Mouse (Mus musculus) right cerebral cortex, postnatal 14 days (tissue): Measurements from ENCODE around the gene Tha1.
A peak's percentile ranks its signal among the peaks of the same experiment; 100 is the strongest.

ENCODE experiments used
- DNase-seq: peaks from one replicate; pipeline ENCODE4 v3.0.0; 2022

The Tha1 gene

DNA sequence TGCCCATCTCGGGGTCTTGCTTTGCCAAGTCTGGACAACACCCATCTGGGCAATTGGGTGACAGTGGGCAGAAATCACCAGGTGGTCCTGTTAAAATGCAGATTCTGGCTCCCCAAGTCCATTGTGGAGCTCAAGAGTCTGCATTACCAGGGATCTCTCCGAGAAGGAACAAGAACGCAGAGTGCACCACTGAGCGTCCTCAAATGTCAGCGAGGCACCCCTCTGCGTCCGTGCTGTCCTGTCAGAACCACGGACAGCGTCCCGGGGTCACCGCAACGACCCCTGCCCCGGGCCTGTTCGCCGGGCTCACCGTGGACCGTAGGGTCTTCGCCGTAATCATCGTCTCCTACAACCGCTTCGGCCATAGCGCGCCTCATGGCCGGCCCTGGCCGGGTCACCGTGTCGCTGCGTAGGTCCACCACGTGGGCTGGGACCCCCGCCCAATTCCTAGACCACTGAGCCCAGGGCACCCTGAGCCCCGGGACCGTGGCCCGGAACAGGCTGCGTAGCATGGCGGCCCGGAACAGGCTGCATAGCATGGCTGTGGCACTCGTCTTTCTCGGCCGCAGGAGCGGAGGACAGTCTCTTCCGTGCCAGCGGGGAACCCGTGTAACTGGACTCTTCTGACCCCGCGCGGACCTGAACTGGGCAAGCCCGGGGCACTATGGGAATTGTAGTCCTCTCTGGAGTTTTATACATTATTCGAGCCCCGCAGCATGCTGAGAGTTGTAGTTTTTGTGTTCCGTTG, at the start of gene Tha1:
Gene Tha1, minus strand, starts transcription at position 621 of the 748 bp plus-strand sequence.
- DNase-seq: peak; percentile 78

DNA sequence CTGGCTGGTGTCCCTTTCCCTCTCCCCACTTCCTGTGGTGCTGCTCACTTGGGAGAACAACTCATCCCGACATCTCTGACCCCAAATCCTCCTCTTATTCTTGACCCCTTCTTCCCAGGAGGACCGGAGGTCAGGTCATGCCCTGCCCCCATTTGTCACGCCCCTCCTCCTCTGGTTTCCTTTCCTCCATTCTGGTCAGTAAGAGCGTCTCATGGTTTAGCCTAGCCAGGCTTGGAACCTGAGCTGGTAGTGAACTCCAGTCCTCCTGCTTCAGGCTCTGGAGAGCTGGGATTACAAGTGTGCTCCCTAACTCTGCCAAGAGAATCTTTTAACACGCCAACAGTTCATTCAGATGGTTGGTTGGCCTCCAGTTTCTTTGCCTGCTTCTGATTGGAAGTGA, 45.9 kb upstream of the Tha1 start:
- DNase-seq: no peak

DNA sequence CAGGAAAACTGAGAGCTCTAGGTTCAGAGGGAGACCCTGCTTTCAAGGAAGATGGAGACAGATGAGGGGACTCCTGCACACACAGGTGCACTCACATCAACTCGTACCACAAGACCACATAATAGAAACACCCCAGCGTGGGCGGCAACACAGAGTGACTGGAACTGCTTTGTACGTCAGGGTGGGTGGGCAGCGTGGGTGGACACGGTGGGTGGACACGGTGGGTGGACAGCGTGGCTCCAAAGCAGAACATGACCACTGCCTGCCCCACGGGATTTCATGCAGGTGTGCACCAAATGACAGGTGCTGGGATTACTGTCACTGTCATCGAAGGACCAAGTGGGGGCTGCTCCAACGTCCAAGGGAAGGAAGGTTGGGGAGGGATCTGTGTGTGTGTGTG, 45.3 kb upstream of the Tha1 start:
- no peak for DNase-seq

DNA sequence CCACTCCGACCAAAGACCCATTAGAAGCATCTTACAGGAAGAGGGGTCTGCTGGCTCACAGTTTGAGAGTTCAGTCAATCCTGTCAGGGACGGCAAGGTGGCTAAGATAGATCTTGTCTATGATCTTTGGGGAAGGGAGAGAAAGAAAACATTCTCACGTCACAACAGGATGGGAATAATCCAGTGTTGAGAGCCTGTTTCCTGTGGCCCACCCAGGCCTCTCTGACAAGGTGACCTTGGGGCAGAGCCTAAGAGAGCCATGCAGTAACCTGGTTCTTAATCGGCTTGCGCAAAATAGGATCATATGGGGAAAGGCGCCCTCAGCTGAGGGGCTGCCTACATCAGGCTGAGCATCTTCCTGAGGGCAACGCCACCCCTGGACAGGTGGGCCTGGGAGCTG, 42.6 kb upstream of the Tha1 start:
- DNase-seq: no peak

DNA sequence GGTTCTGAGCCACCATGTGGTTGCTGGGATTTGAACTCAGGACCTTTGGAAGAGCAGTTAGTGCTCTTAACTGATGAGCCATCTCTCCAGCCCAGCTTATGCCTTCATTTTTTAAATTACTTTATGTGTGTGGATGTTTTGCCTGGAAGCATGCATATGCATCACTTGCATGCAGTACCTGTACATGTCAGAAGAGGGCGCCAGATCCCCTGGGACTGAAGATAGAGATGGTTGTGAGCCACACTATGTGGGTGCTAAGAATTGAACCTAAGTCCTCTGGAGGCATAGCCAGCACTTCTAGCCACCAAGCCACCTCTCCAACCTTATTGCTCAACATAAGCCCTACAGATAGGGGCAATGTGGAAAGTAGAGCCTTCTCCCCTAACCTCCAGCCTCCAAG, 42.1 kb upstream of the Tha1 start:
- no peak for DNase-seq

DNA sequence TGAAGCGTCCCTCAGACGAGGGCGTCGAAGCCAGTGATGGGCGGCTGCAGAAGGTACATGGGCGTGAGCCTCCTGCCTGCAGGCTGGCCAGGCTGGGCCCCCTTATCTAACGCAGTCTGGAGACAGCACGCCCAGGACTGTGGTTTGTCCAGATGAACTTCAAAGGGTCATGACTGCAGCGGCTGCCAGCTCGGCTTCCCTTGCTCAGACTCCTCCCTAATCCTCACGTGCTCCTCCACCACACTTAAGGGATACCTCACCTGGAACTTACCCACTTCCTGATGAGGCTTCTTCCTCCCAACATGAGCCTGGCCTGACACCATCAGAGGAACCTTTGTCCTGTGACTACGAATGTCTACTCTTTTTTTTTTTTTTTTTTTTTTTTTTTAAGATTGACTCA, 41.2 kb upstream of the Tha1 start:
- no peak for DNase-seq

DNA sequence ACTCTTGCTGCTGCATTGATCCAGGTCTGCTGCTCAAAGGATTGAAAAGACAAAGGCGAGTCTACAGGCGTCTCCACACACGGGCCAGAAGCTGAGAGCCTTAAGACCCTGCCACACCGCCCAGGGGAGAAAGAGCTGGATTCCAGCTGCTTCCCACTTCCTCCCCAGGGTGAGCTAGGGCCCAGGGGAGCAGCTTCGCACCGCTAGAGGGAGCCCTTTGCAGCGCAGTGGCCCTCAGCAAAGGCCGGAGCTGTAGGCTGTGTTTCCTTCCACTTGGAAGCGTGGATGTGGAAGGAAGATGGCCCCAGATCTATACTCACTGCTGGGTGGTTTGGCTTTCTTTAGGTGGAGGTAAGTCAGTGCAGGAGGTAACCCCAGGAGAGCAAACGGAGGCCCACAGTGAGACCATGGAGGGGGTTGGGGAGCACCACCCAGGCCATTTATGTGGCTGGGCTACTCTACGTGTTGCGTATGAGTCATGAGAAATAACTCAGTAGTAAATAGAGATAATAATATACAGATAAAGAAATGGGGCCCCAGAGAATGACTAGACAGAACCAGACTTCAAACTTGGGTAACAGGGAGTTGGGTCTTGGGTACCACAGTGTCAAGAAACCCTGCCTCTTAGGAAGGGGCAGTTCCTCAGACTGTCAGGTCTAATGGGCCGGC, 39.5 kb upstream of the Tha1 start:
- peak; percentile 82 for DNase-seq

DNA sequence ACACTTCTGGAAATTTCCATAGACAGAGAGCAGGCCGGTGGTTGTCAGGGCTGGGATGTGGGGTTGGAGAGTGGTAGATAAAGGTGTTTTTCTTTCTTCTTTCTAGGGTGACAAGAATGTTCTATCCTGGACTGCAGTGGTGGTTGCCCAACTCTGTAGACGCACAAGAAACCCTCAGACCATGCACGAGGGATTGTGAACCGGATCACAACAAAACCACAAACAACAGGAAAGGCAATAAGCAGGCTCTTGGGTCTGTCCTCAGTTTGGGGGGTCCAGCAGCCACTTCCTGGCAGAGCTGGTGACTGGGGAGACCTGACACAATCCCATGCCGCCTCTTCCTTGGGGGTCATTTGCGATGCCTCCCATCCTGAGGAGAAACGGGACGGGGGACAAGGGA, 36.1 kb upstream of the Tha1 start:
- DNase-seq: no peak

DNA sequence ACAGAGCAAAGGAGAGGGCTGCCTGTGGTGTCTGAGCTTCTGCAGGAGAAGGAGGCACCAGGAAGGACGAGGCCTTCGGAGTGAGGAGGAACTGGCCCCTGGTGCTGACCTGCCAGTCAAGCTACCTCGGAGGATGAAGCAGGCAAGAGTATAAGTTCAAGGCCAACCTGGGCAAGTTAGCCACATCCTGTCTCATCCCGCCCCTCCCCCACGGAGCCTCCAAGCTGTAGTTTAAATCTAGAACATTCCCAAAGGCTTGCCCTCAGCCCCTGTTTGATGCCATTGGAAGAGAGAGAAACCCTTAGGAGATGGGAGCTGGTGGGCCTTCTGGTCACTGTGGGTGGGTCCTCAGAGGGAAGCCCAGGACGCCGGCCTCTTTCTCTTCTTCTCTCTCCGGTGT, 31.2 kb upstream of the Tha1 start:
- DNase-seq: no peak

DNA sequence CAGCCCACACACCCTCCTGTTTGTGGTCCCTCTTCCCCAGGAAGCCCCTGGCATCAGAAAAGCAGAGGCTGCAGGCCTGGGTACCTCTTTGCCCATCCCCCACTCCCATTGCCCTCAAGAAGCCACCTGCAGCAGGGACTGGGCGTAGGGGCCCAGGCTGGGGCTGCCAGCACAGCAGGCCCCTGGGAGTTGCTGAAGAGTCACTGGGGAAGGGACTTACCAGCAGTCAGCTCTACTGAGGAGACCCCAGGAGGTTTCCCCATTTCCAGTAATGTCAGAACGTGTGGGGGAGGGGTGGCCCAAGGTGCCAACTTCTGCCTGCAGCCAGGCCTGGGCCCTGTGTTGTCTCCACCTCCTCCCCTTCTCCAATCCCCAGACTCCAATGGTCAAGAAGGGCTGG, 29.0 kb upstream of the Tha1 start:
- no peak for DNase-seq

DNA sequence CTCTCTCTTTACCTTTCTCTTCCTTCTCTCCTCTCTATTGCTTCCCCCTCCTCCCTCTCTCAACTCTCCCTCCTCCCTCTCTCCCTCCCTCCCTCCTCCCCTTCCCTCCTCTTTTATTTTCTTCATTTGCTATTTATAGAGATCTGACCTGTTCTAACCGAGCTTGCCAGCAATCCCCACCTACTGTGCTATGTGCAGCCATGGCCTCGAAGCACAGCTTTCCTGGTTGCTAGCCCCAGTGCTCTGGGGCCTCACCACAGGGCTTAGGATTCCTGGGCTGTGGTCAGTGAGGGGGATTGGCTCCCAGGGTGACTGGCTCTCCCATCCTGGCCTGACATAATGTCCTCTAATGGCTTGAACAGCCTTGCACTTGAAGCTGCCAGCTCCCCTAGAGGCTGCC, 23.3 kb upstream of the Tha1 start:
- DNase-seq: no peak

DNA sequence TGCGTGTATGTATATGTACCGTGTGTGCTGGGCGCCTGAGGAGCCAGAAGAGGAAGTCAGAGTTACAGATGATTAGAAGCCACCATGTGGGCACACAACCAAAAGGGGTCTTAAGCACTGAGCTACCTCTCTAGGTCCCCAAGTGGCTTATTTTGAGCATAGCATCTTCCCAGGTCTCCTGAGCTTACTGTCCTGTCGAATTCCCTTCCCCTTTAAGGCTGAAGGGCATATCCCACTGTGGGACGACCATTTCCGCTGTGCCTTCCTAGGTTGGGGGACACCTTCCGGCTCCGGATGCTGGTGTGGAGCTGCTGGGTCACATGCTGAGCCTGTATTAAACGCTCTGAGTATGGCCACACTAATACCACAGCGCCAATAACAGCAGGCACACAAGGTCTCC, 21.4 kb upstream of the Tha1 start:
- no peak for DNase-seq

DNA sequence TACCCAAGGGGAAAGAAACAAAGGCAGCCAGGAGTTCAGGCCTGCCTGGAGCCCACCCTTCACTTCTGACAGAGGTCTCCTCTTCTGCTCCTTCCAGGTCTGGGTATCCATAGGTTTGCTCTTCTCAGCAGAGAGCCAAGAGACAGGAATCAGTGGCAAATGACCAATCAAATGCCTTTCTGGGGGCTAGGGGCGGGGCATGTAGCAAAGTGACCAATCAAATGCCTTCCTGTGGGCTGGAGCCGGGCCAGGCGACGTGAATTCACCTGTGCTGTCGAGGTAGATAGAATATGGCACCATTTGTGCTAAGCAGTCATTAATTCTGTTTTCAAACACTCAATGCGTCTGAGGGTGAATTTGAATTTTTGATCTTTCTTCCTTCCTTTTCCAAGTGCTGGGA, 18.9 kb upstream of the Tha1 start:
- DNase-seq: no peak

DNA sequence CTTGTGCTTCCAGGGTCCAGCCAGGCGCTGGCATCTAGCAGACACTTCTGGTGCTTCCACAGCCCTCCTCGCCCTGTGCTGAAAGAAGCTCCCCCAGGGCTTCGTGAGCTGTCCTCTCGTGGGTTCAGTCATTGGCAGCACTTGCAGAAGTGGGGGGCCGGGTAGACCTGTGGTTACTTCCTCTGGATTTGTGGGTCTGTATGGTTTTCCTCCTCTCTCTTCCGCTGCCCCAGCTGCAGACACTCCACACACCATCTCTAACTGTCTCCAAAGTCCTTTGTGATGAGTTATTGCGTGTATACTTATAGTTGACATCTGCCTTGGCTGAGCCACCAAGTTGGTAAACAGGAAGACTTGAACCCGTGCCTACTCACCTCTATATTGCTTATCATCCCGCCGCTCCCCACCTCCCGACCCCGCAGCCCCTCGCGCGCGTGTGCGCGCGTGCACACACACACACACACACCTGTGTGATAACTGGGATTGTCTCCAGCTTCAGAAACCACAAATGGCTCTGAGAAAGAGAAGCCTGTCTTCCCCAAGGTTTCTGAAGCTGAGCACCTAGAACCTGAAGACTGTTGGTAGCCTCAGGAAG, 18.4 kb upstream of the Tha1 start:
- no peak for DNase-seq

DNA sequence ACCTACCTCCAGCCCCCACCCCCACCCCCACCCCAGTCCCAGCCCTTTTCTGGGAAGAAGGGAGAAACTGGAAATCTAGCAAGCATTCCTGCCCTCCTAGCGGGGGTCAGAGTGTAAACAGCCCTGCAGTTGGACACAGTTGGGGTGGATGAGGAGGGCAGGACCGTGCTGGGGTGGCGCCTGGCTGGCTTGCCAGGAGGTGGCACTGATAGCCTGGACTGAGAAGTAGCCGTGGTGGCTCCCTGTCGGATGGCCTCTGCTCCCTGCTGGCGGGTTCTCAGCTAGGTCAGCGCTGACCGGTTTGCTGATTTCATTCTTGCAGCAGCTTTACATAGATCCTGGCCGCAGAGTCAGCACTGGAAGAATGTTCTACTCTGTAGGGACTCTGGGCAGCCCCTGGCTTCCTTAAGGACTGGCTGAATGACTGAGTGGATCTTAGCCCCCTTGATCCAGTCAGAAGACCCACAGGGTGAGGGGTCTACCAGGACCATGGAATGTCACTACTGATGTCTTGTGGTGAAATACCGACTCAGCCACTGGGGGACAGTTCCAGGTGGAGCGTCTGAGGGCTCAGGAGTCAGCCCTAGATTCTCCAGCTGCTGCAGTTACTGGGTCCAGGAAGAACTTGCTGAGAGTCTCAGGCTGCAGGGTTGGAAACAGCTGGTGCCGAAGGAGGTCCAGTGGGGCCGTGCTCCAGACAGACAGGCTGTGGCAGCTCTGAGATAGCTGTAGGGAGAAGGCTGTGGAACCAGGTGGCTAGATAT, 17.4 kb upstream of the Tha1 start:
- DNase-seq: no peak

DNA sequence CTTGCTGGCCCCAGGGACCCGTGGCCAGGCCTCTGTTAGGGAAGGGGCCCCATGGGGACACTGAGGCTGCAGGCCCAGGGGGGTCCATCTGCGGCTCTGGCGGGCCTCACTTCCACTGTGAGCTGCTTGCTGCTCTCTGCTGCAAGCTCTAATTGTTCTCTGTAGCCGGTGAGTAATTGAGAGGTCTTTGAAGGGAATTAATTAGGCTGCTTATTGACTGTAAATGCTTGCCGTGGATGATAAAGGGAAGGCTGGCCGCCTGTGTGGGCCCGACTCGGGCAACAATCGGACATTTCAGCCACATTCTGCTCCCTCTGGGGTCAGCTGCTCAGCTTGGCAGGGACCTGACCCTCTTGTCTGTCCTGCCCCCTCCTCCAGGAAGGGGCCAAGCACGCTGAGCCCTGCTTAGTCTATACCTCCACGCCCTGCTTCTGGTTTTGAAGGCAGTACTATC, 16.6 kb upstream of the Tha1 start:
- DNase-seq: no peak

DNA sequence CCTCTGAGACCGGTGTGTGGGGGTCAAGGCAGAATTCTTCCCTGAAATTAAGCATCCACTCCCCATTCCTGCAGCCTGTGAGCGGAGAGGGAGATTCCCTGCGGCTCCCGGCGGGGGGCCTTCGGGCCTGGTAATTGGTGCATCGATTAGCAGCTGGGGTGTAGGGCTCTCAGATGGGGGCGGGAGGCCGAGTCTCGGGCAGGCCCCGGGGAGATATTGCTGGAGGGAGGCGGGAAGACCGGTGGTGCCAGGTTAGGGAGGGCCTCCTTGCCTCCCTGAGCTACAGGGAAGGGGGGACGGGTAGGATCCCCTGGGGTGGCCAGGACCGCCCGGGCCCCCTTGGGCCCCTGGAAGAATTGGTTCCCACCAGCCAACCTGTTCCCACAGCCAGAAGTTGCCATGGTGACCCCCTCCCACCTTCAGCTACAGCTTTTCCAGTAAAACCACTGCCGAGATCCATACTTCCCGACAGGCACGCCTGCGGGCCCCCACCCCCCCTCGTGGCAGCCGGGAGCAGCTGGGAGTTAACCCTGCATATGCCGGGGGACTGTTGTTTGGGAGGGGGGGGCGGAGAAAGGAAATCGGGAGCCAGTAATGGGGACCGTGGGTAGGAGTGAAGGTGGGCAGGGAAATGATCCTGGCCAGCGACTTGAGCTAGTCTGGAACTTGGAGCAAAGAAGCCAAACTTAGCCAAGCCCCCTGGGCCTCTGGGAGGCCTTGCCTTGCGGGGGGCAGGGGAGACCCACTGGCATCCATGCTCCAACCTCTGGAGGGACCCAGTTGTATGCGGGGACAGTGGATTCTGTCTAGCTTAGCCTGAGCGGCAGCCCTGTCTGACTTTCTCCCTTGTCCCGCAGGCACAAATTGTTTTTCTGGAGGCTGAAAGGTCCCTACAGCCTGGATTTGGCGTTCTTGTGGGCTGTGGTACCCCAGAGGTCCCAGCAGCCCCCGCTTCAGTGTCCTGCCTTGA, 15.9 kb upstream of the Tha1 start:
- peak; percentile 56 for DNase-seq

DNA sequence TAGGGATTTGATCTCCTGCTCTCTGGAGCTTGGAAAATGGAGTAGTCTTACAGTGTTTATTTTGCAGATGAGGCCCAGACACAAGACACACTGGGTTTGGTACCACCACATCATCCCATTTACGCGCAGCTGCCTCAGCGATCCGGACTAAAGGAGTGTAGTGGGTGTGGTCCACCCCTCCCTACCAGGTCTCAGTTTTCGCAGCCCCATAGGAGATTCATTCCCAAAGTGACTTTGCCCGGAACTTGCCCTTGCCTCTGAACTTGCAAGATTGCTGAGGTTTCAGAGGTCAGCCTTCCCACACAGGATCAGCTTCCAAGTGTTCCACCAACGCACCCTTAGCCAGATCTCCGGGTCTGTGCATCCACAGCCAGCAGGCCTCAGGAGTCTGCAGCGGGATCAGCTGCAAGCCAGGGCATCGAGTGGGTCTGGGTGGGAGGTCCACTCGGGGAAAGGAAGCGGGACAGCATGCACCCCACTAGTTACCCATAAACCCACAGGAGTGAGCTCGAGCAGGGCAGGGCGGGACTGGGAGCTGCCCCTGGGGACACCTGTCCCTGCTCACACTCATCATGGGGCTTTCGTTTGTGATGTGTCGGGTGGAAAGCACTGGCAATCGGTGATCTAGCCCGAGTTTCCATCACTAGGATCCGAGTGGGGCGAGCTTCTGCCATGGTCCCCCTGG, 15.0 kb upstream of the Tha1 start:
- no peak for DNase-seq

DNA sequence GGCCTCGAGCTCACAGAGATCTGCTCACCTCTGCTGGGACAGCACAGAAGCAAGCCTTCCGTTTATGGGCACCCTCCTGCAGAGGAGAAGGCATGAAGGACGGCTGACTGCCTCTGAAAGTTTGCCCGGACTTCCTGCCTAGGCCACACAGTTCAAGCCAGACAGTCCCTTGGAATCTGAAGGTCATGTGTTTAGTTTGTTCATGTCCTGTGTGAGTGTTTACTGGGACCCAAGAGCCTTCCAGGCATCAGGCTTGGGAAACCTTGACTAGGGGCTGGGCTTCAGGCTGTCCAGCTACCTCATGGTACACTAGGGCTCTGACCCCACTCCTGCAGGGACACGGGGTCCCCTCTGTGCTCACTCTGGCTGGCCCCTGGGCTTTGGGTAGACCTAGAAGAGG, 12.7 kb upstream of the Tha1 start:
- no peak for DNase-seq

DNA sequence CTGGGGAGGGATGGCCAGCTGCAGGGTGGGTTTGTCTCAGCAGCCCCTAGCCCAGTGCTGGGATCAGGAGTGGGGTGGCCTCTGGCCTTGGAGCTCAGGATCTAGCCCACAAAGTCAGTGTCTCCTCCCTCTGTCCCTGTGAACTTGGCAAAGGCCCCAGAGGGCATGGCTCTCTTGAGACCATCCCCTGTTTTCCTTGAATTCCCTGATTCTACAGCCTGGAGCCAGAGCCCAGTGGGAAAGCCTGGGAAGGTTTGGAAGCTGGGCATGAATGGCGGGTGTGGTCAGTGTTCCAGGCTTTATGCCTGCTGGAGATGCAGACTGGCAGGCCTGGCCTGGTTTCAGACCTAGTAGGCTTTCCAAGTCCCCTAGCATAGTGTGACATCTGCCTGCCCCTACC, 8.9 kb upstream of the Tha1 start:
- no peak for DNase-seq

DNA sequence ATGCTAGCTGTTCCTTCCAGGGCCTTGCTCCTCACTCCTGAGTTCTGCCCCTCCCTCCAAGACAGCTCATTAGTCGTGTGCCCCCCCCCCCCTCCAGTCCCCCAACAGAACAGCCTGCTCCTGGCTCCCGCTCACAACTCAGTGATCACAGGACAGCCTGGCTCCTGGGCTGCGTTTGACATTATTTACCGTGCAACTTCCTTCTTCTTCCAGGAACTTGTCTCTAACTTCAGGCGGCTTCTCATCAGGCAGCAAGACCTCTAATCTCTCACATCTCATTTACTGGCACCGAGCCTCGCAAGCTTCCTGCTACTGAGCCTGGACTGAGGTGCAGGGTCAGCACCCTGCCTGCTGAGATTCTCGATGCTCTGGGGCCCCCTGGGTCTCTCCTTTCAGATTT, 8.5 kb upstream of the Tha1 start:
- no peak for DNase-seq

DNA sequence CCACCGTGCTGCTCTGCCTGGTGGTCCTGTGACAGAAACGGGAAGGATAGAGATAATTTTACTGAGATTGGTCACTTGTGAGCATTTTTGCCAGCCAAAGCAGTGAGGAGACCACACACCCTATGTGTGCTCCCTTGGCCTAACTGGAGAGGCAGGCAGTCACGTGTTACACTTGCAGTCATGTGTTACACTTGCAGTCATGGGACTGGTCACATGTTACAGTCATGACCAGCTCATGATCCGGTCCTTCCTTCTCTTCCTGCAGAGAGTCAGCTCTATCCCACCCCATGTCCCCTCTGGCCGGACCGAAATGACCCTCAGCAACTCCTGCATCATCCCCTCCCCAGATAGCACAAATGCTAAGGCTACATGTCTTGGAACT, 7.7 kb upstream of the Tha1 start:
- DNase-seq: no peak
